Mouse (Mus musculus): Measurements from ENCODE around the gene Kcnn3. TPM values are rescaled to one million over a fixed set of nuclear protein-coding genes. Genes with fewer than 3 reads are reported as not detected.

Gene Kcnn3
- polyA plus RNA-seq, 1 experiment from 2014 or later: 9.9 TPM

DNA sequence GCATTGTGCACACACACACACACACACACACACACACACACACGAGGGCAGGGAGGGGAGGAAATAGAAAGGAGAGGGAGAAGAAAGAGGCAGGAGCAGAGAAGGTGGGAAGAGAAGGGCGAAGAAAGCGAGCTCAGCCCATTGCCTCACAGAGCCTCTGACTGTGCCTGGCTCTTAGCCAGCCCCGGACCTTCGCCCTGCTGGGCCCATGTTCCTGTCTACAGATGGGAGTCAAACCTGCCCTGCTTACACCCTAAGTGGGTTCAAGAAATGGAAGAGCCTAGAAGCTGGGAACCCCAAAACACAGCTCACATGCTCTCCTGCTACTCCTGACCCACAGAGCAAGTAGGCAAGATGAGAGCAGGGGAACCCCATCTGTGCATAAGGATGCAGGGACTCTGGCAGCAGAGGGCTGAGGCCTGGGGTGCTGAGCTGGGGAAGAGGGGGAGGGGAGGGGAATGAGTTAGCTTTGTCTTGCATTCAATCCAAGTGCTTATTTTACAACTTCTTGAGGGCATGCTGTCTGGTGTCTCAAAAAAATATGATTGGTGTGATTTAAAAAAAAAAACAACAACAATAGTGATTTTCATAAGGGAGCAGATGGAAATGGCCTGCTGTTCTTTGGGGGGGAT is 105.0 kb downstream of the Kcnn3 start:
- H3K9ac ChIP-seq (replicated peaks; ENCODE audit: low read depth, low read length): no peak overlapping the region
- no peaks in the 10 kb centered on the region for H3K36me3 ChIP-seq (ENCODE audit: control insufficient read depth, insufficient read depth, low read length)
- no peaks in the 10 kb centered on the region for H3K9me3 ChIP-seq (ENCODE audit: control insufficient read depth, low read length)
- WGBS: 48% methylated on average over 5 of the region's 5 CpGs
- H3K4me1 ChIP-seq (ENCODE audit: control insufficient read depth, insufficient read depth, low read length): 0 out of 2 replicates have a peak, but pooled peaks cover 4% of the 10 kb centered on the region
- H3K4me3 ChIP-seq (ENCODE audit: low read depth, low read length): no peak overlapping the region
- H3K4me2 ChIP-seq (ENCODE audit: low read depth, low read length): no peak overlapping the region
- 0 out of 2 replicates have a peak overlapping the region, but pooled peaks have one; percentile 6 for H3K27ac ChIP-seq (ENCODE audit: low read depth, low read length)
- no peak for ATAC-seq (ENCODE audit: low read depth)
- no peaks in the 10 kb centered on the region for H3K27me3 ChIP-seq (ENCODE audit: control insufficient read depth, insufficient read depth, low read length)

DNA sequence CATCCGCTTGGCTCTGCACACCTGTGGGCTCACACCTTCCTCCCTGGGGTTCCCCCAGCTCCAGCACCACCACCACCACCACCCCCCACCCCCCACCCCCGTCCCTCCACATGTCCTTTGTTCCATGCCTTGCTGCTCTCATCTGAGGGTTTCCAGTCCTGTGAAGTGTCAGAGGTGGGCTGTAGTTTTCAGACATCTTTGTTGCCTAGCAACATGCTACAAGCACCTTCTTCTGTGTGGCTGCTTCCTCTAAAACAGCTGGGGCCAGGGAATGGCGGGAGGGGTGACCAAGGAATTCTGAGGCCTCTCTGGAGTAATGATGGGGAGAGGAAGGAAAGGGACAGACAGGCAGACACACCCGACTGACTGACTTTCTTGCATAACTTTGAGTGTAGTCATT is 106.6 kb downstream of the Kcnn3 start:
- no peak overlapping the region for H3K9ac ChIP-seq (replicated peaks; ENCODE audit: low read depth, low read length)
- 56% methylated on average over 4 of the region's 4 CpGs for WGBS
- no peaks in the 10 kb centered on the region for H3K36me3 ChIP-seq (ENCODE audit: control insufficient read depth, insufficient read depth, low read length)
- ATAC-seq (ENCODE audit: low read depth): no peak
- no peak overlapping the region for H3K4me2 ChIP-seq (ENCODE audit: low read depth, low read length)
- no peaks in the 10 kb centered on the region for H3K27me3 ChIP-seq (ENCODE audit: control insufficient read depth, insufficient read depth, low read length)
- no peak overlapping the region for H3K27ac ChIP-seq (ENCODE audit: low read depth, low read length)
- H3K4me3 ChIP-seq (ENCODE audit: low read depth, low read length): no peak overlapping the region
- 0 out of 2 replicates have a peak, but pooled peaks cover 4% of the 10 kb centered on the region for H3K4me1 ChIP-seq (ENCODE audit: control insufficient read depth, insufficient read depth, low read length)
- no peaks in the 10 kb centered on the region for H3K9me3 ChIP-seq (ENCODE audit: control insufficient read depth, low read length)

DNA sequence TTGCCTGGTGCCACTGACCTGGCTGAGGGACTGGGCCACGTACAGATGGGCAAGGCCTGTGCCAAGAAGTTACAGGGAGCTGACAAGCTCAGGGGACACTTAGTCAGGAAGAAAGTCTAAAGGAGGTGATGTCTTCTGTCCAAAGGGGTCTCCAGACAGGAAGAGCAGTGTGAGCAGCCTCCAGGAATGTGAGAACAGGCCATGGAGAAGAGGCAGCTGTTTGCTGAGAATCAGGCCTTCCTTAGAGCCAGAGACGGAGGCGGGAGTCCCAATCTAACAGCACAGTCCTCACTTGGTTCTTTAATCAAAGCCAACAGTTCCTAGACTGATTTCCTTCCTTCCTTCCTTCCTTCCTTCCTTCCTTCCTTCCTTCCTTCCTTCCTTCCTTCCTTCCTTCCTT is 109.8 kb downstream of the Kcnn3 start:
- H3K9ac ChIP-seq (replicated peaks; ENCODE audit: low read depth, low read length): no peak overlapping the region
- no peak overlapping the region for H3K4me3 ChIP-seq (ENCODE audit: low read depth, low read length)
- no peaks in the 10 kb centered on the region for H3K9me3 ChIP-seq (ENCODE audit: control insufficient read depth, low read length)
- H3K4me1 ChIP-seq (ENCODE audit: control insufficient read depth, insufficient read depth, low read length): 0 out of 2 replicates have a peak, but pooled peaks cover 2% of the 10 kb centered on the region
- no peaks in the 10 kb centered on the region for H3K36me3 ChIP-seq (ENCODE audit: control insufficient read depth, insufficient read depth, low read length)
- H3K4me2 ChIP-seq (ENCODE audit: low read depth, low read length): no peak overlapping the region
- WGBS: 85% methylated on average over 3 of the region's 3 CpGs
- H3K27ac ChIP-seq (ENCODE audit: low read depth, low read length): no peak overlapping the region
- no peak for ATAC-seq (ENCODE audit: low read depth)
- no peaks in the 10 kb centered on the region for H3K27me3 ChIP-seq (ENCODE audit: control insufficient read depth, insufficient read depth, low read length)

DNA sequence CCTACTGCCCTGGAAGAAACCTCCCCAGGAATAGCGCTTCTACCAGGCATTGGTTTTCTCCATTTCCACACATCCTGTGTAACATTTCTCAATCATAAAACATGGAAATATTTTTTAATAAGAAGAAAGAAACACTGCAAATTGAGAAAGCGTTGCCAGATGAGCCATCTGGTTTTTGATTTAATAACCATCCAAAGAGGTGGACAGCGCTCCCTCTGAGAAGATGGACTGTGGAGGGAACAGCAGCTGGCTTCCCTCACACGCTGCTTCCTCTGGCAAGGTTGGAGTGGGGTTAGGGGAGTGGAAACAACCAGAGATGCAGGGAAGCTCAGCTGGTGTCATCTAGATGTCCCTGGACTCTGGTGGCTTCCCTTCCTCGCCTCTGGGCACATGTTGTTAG is 111.8 kb downstream of the Kcnn3 start:
- Histone ChIP-seq H3K4me2 (ENCODE audit: low read depth, low read length) (no peak overlapping the region), H3K27me3 (ENCODE audit: control insufficient read depth, insufficient read depth, low read length) (no peaks in the 10 kb centered on the region), H3K9me3 (ENCODE audit: control insufficient read depth, low read length) (no peaks in the 10 kb centered on the region), H3K27ac (ENCODE audit: low read depth, low read length) (no peak overlapping the region), H3K9ac (replicated peaks; ENCODE audit: low read depth, low read length) (no peak overlapping the region), H3K36me3 (ENCODE audit: control insufficient read depth, insufficient read depth, low read length) (no peaks in the 10 kb centered on the region), H3K4me1 (ENCODE audit: control insufficient read depth, insufficient read depth, low read length) (no peaks in the 10 kb centered on the region), H3K4me3 (ENCODE audit: low read depth, low read length) (no peak overlapping the region)
- ATAC-seq (ENCODE audit: low read depth): no peak
- 75% methylated on average over 5 of the region's 5 CpGs for WGBS

DNA sequence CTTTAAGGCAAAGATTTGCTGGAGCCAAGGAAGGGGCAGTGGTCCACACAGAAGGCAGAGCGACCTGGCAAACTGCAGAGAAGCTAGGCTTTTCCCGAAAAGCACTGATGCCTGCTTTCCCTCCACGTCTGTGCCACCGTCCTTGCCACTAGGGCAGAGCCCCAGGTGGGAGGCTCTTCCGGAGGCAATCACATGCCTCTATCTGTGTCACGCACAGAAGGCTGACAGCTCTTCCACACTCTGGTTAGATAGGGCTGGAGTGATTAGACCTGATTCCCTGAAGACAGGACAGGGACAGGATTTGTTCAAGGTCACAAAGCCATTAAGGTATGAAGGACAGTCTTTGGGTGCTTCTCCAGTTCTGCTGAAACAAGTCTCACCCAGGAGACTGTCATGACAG is 113.6 kb downstream of the Kcnn3 start:
- Histone ChIP-seq H3K4me2 (ENCODE audit: low read depth, low read length) (no peak overlapping the region), H3K4me3 (ENCODE audit: low read depth, low read length) (no peak overlapping the region), H3K36me3 (ENCODE audit: control insufficient read depth, insufficient read depth, low read length) (no peaks in the 10 kb centered on the region), H3K4me1 (ENCODE audit: control insufficient read depth, insufficient read depth, low read length) (no peaks in the 10 kb centered on the region), H3K27ac (ENCODE audit: low read depth, low read length) (no peak overlapping the region), H3K9me3 (ENCODE audit: control insufficient read depth, low read length) (no peaks in the 10 kb centered on the region), H3K27me3 (ENCODE audit: control insufficient read depth, insufficient read depth, low read length) (no peaks in the 10 kb centered on the region), H3K9ac (replicated peaks; ENCODE audit: low read depth, low read length) (no peak overlapping the region)
- ATAC-seq (ENCODE audit: low read depth): no peak
- 76% methylated on average over 6 of the region's 6 CpGs for WGBS

DNA sequence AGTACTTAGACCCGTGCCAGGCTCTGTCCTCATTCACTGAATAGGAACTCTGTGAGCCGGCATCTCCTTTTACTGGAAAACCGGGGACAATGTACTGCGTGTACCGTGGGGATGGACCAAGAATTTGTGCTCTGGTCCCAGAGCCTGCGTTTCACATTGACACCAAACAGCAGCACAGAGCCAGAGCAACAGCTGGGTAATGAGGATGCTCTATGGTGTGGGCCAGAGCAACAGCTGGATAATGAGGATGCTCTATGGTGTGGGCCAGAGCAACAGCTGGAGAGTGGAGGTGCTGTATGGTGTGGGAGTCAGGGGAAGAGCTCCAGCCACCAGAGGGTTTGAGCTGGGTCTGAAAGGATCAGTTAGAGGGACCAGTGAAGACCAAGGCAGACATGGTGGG is 114.0 kb downstream of the Kcnn3 start:
- Histone ChIP-seq H3K27ac (ENCODE audit: low read depth, low read length) (no peak overlapping the region), H3K9ac (replicated peaks; ENCODE audit: low read depth, low read length) (no peak overlapping the region), H3K4me2 (ENCODE audit: low read depth, low read length) (no peak overlapping the region), H3K4me3 (ENCODE audit: low read depth, low read length) (no peak overlapping the region), H3K27me3 (ENCODE audit: control insufficient read depth, insufficient read depth, low read length) (no peaks in the 10 kb centered on the region), H3K9me3 (ENCODE audit: control insufficient read depth, low read length) (no peaks in the 10 kb centered on the region), H3K4me1 (ENCODE audit: control insufficient read depth, insufficient read depth, low read length) (no peaks in the 10 kb centered on the region), H3K36me3 (ENCODE audit: control insufficient read depth, insufficient read depth, low read length) (no peaks in the 10 kb centered on the region)
- no peak for ATAC-seq (ENCODE audit: low read depth)
- WGBS: 84% methylated on average over 6 of the region's 6 CpGs

DNA sequence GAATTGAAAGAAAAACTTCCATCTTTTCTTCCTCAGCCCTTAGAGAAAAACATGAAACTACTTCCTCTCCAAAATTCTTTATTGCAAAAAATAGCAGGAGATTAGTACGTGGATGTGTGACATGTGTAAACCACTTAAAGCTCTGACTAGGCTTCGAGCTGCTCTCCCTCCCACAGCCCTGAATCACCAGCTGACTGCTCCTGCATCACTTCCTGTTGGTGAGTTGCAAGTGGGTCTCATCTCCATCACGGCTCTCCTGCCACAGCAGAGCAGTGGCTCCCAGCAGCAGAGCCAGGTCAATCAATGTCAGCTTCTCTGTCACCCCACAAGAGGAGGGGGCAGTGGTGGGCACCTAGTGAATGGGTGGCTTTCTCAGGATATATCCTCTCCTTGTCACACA is 120.8 kb downstream of the Kcnn3 start:
- 54% methylated on average over 3 of the region's 3 CpGs for WGBS
- Histone ChIP-seq H3K4me1 (ENCODE audit: control insufficient read depth, insufficient read depth, low read length) (no peaks in the 10 kb centered on the region), H3K9me3 (ENCODE audit: control insufficient read depth, low read length) (no peaks in the 10 kb centered on the region), H3K9ac (replicated peaks; ENCODE audit: low read depth, low read length) (no peak overlapping the region), H3K27me3 (ENCODE audit: control insufficient read depth, insufficient read depth, low read length) (0 out of 2 replicates have a peak, but pooled peaks cover 3% of the 10 kb centered on the region), H3K4me3 (ENCODE audit: low read depth, low read length) (no peak overlapping the region), H3K36me3 (ENCODE audit: control insufficient read depth, insufficient read depth, low read length) (no peaks in the 10 kb centered on the region), H3K4me2 (ENCODE audit: low read depth, low read length) (no peak overlapping the region), H3K27ac (ENCODE audit: low read depth, low read length) (no peak overlapping the region)
- no peak for ATAC-seq (ENCODE audit: low read depth)

DNA sequence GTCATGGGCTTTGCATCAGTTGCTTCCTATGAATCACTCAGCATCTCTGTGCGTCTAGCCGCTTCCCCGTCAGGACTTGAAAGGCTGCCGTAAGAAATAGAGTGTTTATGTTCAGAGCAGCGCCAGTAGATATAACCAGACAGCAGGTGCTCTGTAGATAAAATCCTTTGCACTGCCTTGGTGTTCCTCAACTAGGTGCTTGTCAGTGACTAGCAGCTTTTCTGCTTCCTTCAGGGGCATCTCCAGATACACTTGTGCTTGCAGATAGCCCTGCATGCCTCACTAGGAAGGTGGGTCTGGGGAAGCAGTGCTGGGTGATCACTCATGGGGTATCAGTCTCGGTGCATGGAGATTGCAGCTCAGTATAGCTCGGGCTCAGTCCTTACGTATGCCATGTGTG is 123.4 kb downstream of the Kcnn3 start:
- Histone ChIP-seq H3K4me2 (ENCODE audit: low read depth, low read length) (no peak overlapping the region), H3K9me3 (ENCODE audit: control insufficient read depth, low read length) (no peaks in the 10 kb centered on the region), H3K36me3 (ENCODE audit: control insufficient read depth, insufficient read depth, low read length) (no peaks in the 10 kb centered on the region), H3K4me1 (ENCODE audit: control insufficient read depth, insufficient read depth, low read length) (peaks cover 17% of the 10 kb centered on the region), H3K27ac (ENCODE audit: low read depth, low read length) (no peak overlapping the region), H3K9ac (replicated peaks; ENCODE audit: low read depth, low read length) (no peak overlapping the region), H3K4me3 (ENCODE audit: low read depth, low read length) (no peak overlapping the region), H3K27me3 (ENCODE audit: control insufficient read depth, insufficient read depth, low read length) (0 out of 2 replicates have a peak, but pooled peaks cover 3% of the 10 kb centered on the region)
- ATAC-seq (ENCODE audit: low read depth): no peak
- 64% methylated on average over 8 of the region's 8 CpGs for WGBS

DNA sequence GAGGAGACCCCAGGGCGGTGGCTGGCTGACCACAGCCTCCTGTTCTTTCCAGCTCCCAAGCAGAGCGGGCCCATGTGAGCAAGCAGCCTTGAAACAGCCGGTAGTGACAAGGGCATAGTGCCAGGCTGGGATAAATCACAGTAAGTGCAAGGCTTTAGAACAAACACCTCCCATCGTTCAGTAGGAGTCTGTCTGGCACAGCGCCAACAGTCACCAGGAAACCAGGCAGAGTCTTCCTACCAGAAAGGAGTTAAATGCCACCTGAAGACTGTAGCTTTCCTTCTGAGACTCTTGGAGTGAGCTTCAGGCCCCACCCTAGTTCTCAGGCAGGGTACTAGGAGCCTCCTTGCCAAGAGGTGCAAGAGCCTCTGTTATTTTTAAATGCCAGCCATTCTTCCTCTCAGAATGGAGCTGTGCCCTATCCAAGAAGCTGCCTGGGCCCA is 126.9 kb downstream of the Kcnn3 start:
- ATAC-seq (ENCODE audit: low read depth): peak; percentile 78
- peaks cover 20% of the 10 kb centered on the region for H3K4me1 ChIP-seq (ENCODE audit: control insufficient read depth, insufficient read depth, low read length)
- H3K27ac ChIP-seq (ENCODE audit: low read depth, low read length): peak overlapping the region; percentile 80
- H3K9ac ChIP-seq (replicated peaks; ENCODE audit: low read depth, low read length): no peak overlapping the region
- no peak overlapping the region for H3K4me3 ChIP-seq (ENCODE audit: low read depth, low read length)
- no peak overlapping the region for H3K4me2 ChIP-seq (ENCODE audit: low read depth, low read length)
- 0 out of 2 replicates have a peak, but pooled peaks cover 3% of the 10 kb centered on the region for H3K27me3 ChIP-seq (ENCODE audit: control insufficient read depth, insufficient read depth, low read length)
- H3K9me3 ChIP-seq (ENCODE audit: control insufficient read depth, low read length): no peaks in the 10 kb centered on the region
- no peaks in the 10 kb centered on the region for H3K36me3 ChIP-seq (ENCODE audit: control insufficient read depth, insufficient read depth, low read length)
- WGBS: 14% methylated on average over 5 of the region's 5 CpGs

All from neural tube, embryonic 14.5 days (tissue).